Comparison of ENCODE assay signal across 8 mouse cellular contexts in genomic region chr14:55091209-55091865, GRCm38 (mm10). TPM values are rescaled to one million over a fixed set of nuclear protein-coding genes. Genes with fewer than 3 reads are reported as not detected.
DNase-seq lines count a peak whose midpoint lies in the region; ATAC-seq and TF ChIP-seq lines count a peak whose summit lies in the region.
"Had no signal": no experiment of that assay in that cellular context is flagged by ENCODE, and none has a peak within 500 bp of the region (broad histone marks: within the 10 kb centered on the region; RNA-seq: fewer than 3 reads in every experiment).

No protein-coding gene starts in this region.

- H3K27me3 ChIP-seq in cerebellum, adult 2 months (ENCODE audit: control insufficient read depth, insufficient read depth, low read length) = no peaks in the 10 kb centered on the region
- H3K27me3 ChIP-seq in embryonic facial prominence, embryonic 13.5 days = no peaks in the 10 kb centered on the region
- H3K27me3 ChIP-seq in neural tube, embryonic 12.5 days (replicated peaks) = no peaks in the 10 kb centered on the region

- H3K27ac ChIP-seq in cerebellum, adult 2 months (ENCODE audit: insufficient read depth, low read length) = peak overlapping the region; percentile 97
- H3K27ac ChIP-seq in embryonic facial prominence, embryonic 13.5 days = peak overlapping the region; percentile 66; the same call in 1 of the 2 replicates
- peak overlapping the region; percentile 86 for H3K27ac ChIP-seq in neural tube, embryonic 12.5 days

- no peak for ATAC-seq in embryonic facial prominence, embryonic 13.5 days (ENCODE audit: insufficient number of reproducible peaks, insufficient read depth, low FRiP score, low TSS enrichment, low read depth)
- peak; percentile 23 for ATAC-seq in neural tube, embryonic 12.5 days (ENCODE audit: low FRiP score, low read depth)

- H3K36me3 ChIP-seq in embryonic facial prominence, embryonic 13.5 days = no peaks in the 10 kb centered on the region
- H3K36me3 ChIP-seq in neural tube, embryonic 12.5 days = no peaks in the 10 kb centered on the region

- H3K9me3 ChIP-seq in embryonic facial prominence, embryonic 13.5 days = no peaks in the 10 kb centered on the region
- H3K9me3 ChIP-seq in neural tube, embryonic 12.5 days = no peaks in the 10 kb centered on the region

- peak overlapping the region; percentile 79 for H3K9ac ChIP-seq in embryonic facial prominence, embryonic 13.5 days
- peak overlapping the region; percentile 92 for H3K9ac ChIP-seq in neural tube, embryonic 12.5 days

- H3K4me3 ChIP-seq in lung, adult 2 months (replicated peaks; ENCODE audit: extremely low read depth, low read depth, low read length) = peak overlapping the region; percentile 93
- H3K4me3 ChIP-seq in cerebellum, adult 2 months (replicated peaks; ENCODE audit: insufficient read depth, low read depth, low read length) = peak overlapping the region; percentile 91
- H3K4me3 ChIP-seq in embryonic facial prominence, embryonic 13.5 days = peak overlapping the region; percentile 60
- peak overlapping the region; percentile 60 for H3K4me3 ChIP-seq in neural tube, embryonic 12.5 days

- peaks cover 2% of the 10 kb centered on the region; the same call in 1 of the 2 replicates for H3K4me1 ChIP-seq in lung, adult 2 months (ENCODE audit: control insufficient read depth, insufficient read depth, low read length)
- H3K4me1 ChIP-seq in cerebellum, adult 2 months (ENCODE audit: control insufficient read depth, insufficient read depth, low read length) = peaks cover 21% of the 10 kb centered on the region
- H3K4me1 ChIP-seq in embryonic facial prominence, embryonic 13.5 days = peaks cover 24% of the 10 kb centered on the region
- H3K4me1 ChIP-seq in neural tube, embryonic 12.5 days = peaks cover 59% of the 10 kb centered on the region

- TF ChIP-seq POLR2A in lung, adult 2 months (IDR thresholded peaks at IDR 0.05; ENCODE audit: borderline replicate concordance, extremely low read depth, low read depth, low read length) = no peak
- no peak for TF ChIP-seq POLR2A in cerebellum, adult 2 months (IDR thresholded peaks at IDR 0.05; ENCODE audit: borderline replicate concordance, insufficient read depth, low read length)

- 11% methylated on average over 34 of the region's 34 CpGs for WGBS in lung, adult 2 months
- 2% methylated on average over 34 of the region's 34 CpGs for WGBS in cerebellum, adult 2 months
- 3% methylated on average over 34 of the region's 34 CpGs for WGBS in embryonic facial prominence, embryonic 13.5 days
- 4% methylated on average over 34 of the region's 34 CpGs for WGBS in neural tube, embryonic 12.5 days

- H3K4me2 ChIP-seq in embryonic facial prominence, embryonic 13.5 days = peak overlapping the region; percentile 78
- peak overlapping the region; percentile 80 for H3K4me2 ChIP-seq in neural tube, embryonic 12.5 days (replicated peaks)

- DNase-seq in lung, adult 2 months = peak; percentile 34
- DNase-seq in lung, adult 18-20 months = no peak
- peak in 1 of 2 experiments; percentile 67 for DNase-seq in cerebellum, adult 2 months
- peak; percentile 41 to 51 for DNase-seq in kidney, postnatal 4 days
- no peak for DNase-seq in layer of hippocampus, postnatal 14 days (ENCODE audit: low spot score in 2 of 2)

- no peak for TF ChIP-seq CTCF in lung, adult 2 months (IDR thresholded peaks at IDR 0.05; ENCODE audit: insufficient read depth, low read length)
- TF ChIP-seq CTCF in cerebellum, adult 2 months (IDR thresholded peaks at IDR 0.05; ENCODE audit: borderline replicate concordance, insufficient read depth, low read depth, low read length) = no peak

RNA-seq across cellular contexts. Expression of gene Zfhx2, which starts 0.8 kb away (rescaled TPM):
- 1.7 and 2.3 TPM in 2 replicates for polyA plus RNA-seq in lung, adult 2 months (2012; rRNA removed)
- polyA plus RNA-seq in cerebellum, adult 2 months (2012; rRNA removed) = 10.7 and 11.0 TPM in 2 replicates
- 5.5 and 5.8 TPM in 2 replicates for polyA plus RNA-seq in embryonic facial prominence, embryonic 13.5 days (2015; fragmentation: Nextera tagmentation; extraction: Ambion mirVana)
- 29.4 and 34.4 TPM in 2 replicates for polyA plus RNA-seq in neural tube, embryonic 12.5 days (2016; fragmentation: Nextera tagmentation; extraction: Ambion mirVana)
- total RNA-seq in layer of hippocampus, postnatal 14 days (2021) = 10 to 100 TPM; 41.2 to 48.8 TPM

RNA-seq across cellular contexts. Expression of gene Thtpa, which starts 3.2 kb away (rescaled TPM):
- polyA plus RNA-seq in lung, adult 2 months (2012; rRNA removed) = 5.2 and 9.2 TPM in 2 replicates
- polyA plus RNA-seq in cerebellum, adult 2 months (2012; rRNA removed) = 12.8 and 13.8 TPM in 2 replicates
- polyA plus RNA-seq in embryonic facial prominence, embryonic 13.5 days (2015; fragmentation: Nextera tagmentation; extraction: Ambion mirVana) = 21.9 and 23.9 TPM in 2 replicates
- polyA plus RNA-seq in neural tube, embryonic 12.5 days (2016; fragmentation: Nextera tagmentation; extraction: Ambion mirVana) = 25.7 and 26.5 TPM in 2 replicates
- 10 to 100 TPM; 21.7 to 24.7 TPM for total RNA-seq in layer of hippocampus, postnatal 14 days (2021)

RNA-seq across cellular contexts. Expression of gene Ap1g2, which starts 15.1 kb away (rescaled TPM):
- polyA plus RNA-seq in lung, adult 2 months (2012; rRNA removed) = 23.8 and 30.8 TPM in 2 replicates
- polyA plus RNA-seq in cerebellum, adult 2 months (2012; rRNA removed) = 18.6 and 19.1 TPM in 2 replicates
- polyA plus RNA-seq in embryonic facial prominence, embryonic 13.5 days (2015; fragmentation: Nextera tagmentation; extraction: Ambion mirVana) = 21.0 and 23.4 TPM in 2 replicates
- 7.6 and 12.0 TPM in 2 replicates for polyA plus RNA-seq in neural tube, embryonic 12.5 days (2016; fragmentation: Nextera tagmentation; extraction: Ambion mirVana)
- 10 to 100 TPM; 15.8 to 18.6 TPM for total RNA-seq in layer of hippocampus, postnatal 14 days (2021)

RNA-seq across cellular contexts. Expression of gene Jph4, which starts 25.4 kb away (rescaled TPM):
- polyA plus RNA-seq in lung, adult 2 months (2012; rRNA removed) = 0.32 and 0.43 TPM in 2 replicates
- polyA plus RNA-seq in cerebellum, adult 2 months (2012; rRNA removed) = 204 and 227 TPM in 2 replicates
- polyA plus RNA-seq in embryonic facial prominence, embryonic 13.5 days (2015; fragmentation: Nextera tagmentation; extraction: Ambion mirVana) = 2.7 and 2.9 TPM in 2 replicates
- polyA plus RNA-seq in neural tube, embryonic 12.5 days (2016; fragmentation: Nextera tagmentation; extraction: Ambion mirVana) = 12.3 and 13.8 TPM in 2 replicates
- 100 to 1,000 TPM; 408 to 411 TPM for total RNA-seq in layer of hippocampus, postnatal 14 days (2021)
- total RNA-seq: common myeloid progenitor, adult 5-6 weeks had no signal

Comparison
In these comparisons a context has a peak if more than half of its experiments do, and no peak if none do; other contexts are left out.
1. DNase-seq: peak in lung, adult 2 months (single experiment) and kidney, postnatal 4 days (2 of 2); none in lung, adult 18-20 months (0 of 2) and layer of hippocampus, postnatal 14 days (0 of 2).
2. Peak in every context shown above with its lines, with median percentiles within 50 percentile points of each other: H3K4me3 ChIP-seq and H3K27ac ChIP-seq.